Mouse (Mus musculus): ENCODE results near the gene Col18a1. TPM values are rescaled to one million over a fixed set of nuclear protein-coding genes. Genes with fewer than 3 reads are reported as not detected.
"Not testable (repeated sequence)": the region's sequence is repeated elsewhere in the genome, so short reads cannot be mapped to it uniquely, and the experiment has no call there.

Col18a1 gene
- polyA plus RNA-seq, 1 experiment, result 3.4 TPM

DNA sequence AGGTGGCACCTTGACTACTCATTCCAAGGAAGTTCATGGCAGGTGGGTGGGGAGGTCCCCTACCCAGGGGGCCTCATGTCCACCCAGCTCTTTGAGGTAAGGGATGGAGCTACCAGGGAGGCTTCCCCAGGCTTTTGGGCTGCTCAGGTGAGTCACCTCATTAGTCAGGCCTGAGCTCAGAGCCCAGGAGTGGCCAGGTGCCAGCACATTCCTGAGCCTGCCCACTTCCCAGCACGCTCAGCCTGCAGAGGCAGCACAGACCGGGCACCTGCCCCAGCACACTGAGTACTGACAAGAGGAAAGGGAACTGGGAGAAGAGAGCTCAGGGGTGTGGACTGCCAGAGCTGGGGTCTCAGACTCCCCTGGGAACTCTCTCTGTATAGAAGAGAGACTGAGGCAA is 24.0 kb downstream of the Col18a1 start:
- 76% methylated on average over 2 of the region's 2 CpGs for WGBS
- TF ChIP-seq POLR2A (IDR thresholded peaks at IDR 0.05; ENCODE audit: borderline replicate concordance, control insufficient read depth, low read depth, low read length) (no peak), CTCF (IDR thresholded peaks at IDR 0.05; ENCODE audit: control insufficient read depth, insufficient read depth, low read length) (no peak)

GRCm38 (mm10) chr10:77138304-77138703 is 28.0 kb downstream of the Col18a1 start:
- no peak for TF ChIP-seq POLR2A (IDR thresholded peaks at IDR 0.05; ENCODE audit: borderline replicate concordance, control insufficient read depth, low read depth, low read length)
- TF ChIP-seq CTCF (IDR thresholded peaks at IDR 0.05; ENCODE audit: control insufficient read depth, insufficient read depth, low read length), result no peak
- no peak overlapping the region for H3K4me3 ChIP-seq (replicated peaks; ENCODE audit: control insufficient read depth, low read depth, low read length)
- no peaks in the 10 kb centered on the region for H3K4me1 ChIP-seq (ENCODE audit: control insufficient read depth, insufficient read depth, low read length)
- no peak overlapping the region for H3K27ac ChIP-seq (ENCODE audit: control insufficient read depth, insufficient read depth, low read depth, low read length, poor library complexity)

More for the DNA sequence above, 24.0 kb downstream of the Col18a1 start:
- Histone ChIP-seq H3K4me1 (ENCODE audit: control insufficient read depth, insufficient read depth, low read length) (no peaks in the 10 kb centered on the region), H3K27ac (ENCODE audit: control insufficient read depth, insufficient read depth, low read depth, low read length, poor library complexity) (no peak overlapping the region; the same call in 1 of the 2 replicates), H3K4me3 (replicated peaks; ENCODE audit: control insufficient read depth, low read depth, low read length) (no peak overlapping the region)

- WGBS, result 74% methylated on average over 6 of the region's 6 CpGs
- no peak overlapping the region for H3K27ac ChIP-seq (ENCODE audit: control insufficient read depth, insufficient read depth, low read depth, low read length, poor library complexity)
- H3K4me3 ChIP-seq (replicated peaks; ENCODE audit: control insufficient read depth, low read depth, low read length), result no peak overlapping the region
- H3K4me1 ChIP-seq (ENCODE audit: control insufficient read depth, insufficient read depth, low read length), result no peaks in the 10 kb centered on the region
- no peak for TF ChIP-seq CTCF (IDR thresholded peaks at IDR 0.05; ENCODE audit: control insufficient read depth, insufficient read depth, low read length)
- no peak for TF ChIP-seq POLR2A (IDR thresholded peaks at IDR 0.05; ENCODE audit: borderline replicate concordance, control insufficient read depth, low read depth, low read length)
Measured at GRCm38 (mm10) chr10:77136205-77136604, 30.1 kb downstream of the Col18a1 start.

- no peak overlapping the region for H3K27ac ChIP-seq (ENCODE audit: control insufficient read depth, insufficient read depth, low read depth, low read length, poor library complexity)
- WGBS, result 96% methylated on average over 5 of the region's 5 CpGs
- no peak overlapping the region for H3K4me3 ChIP-seq (replicated peaks; ENCODE audit: control insufficient read depth, low read depth, low read length)
- no peak for TF ChIP-seq CTCF (IDR thresholded peaks at IDR 0.05; ENCODE audit: control insufficient read depth, insufficient read depth, low read length)
- no peak for TF ChIP-seq POLR2A (IDR thresholded peaks at IDR 0.05; ENCODE audit: borderline replicate concordance, control insufficient read depth, low read depth, low read length)
- no peaks in the 10 kb centered on the region for H3K4me1 ChIP-seq (ENCODE audit: control insufficient read depth, insufficient read depth, low read length)
Measured at GRCm38 (mm10) chr10:77135274-77135829, 31.0 kb downstream of the Col18a1 start.

- not testable (repeated sequence) for H3K27ac ChIP-seq (ENCODE audit: control insufficient read depth, insufficient read depth, low read depth, low read length, poor library complexity); H3K4me3 ChIP-seq (replicated peaks; ENCODE audit: control insufficient read depth, low read depth, low read length); H3K4me1 ChIP-seq (ENCODE audit: control insufficient read depth, insufficient read depth, low read length)
- 61% methylated on average over 6 of the region's 6 CpGs for WGBS
Measured at GRCm38 (mm10) chr10:77134807-77135152, 31.6 kb downstream of the Col18a1 start.

- Histone ChIP-seq H3K27ac (ENCODE audit: control insufficient read depth, insufficient read depth, low read depth, low read length, poor library complexity) (no peak overlapping the region; the same call in 1 of the 2 replicates), H3K4me3 (replicated peaks; ENCODE audit: control insufficient read depth, low read depth, low read length) (no peak overlapping the region), H3K4me1 (ENCODE audit: control insufficient read depth, insufficient read depth, low read length) (no peaks in the 10 kb centered on the region)
- TF ChIP-seq POLR2A (IDR thresholded peaks at IDR 0.05; ENCODE audit: borderline replicate concordance, control insufficient read depth, low read depth, low read length) (no peak), CTCF (IDR thresholded peaks at IDR 0.05; ENCODE audit: control insufficient read depth, insufficient read depth, low read length) (no peak)
- WGBS, result 56% methylated on average over 13 of the region's 13 CpGs
Measured at GRCm38 (mm10) chr10:77133951-77134806, 32.2 kb downstream of the Col18a1 start.

DNA sequence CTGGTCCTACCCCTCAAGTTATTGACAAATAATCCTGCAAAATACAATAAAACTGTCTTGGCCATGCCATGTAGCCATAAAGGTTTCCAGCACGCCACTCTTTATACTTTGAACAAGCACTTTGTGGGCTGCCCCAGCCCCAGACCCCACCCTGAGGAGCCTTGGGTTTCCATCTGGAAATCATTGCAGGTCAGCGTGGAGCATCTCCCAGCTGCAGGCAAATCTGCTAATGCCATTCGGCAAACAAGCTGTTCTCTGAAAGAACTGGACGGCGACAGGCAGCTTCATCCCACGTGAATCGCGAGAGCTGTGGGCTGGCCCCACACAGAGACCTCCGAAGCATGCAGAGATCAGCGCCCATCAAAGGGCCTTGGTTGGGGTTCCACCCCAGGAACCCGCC is 34.2 kb downstream of the Col18a1 start:
- Histone ChIP-seq H3K4me3 (replicated peaks; ENCODE audit: control insufficient read depth, low read depth, low read length) (no peak overlapping the region), H3K4me1 (ENCODE audit: control insufficient read depth, insufficient read depth, low read length) (no peaks in the 10 kb centered on the region), H3K27ac (ENCODE audit: control insufficient read depth, insufficient read depth, low read depth, low read length, poor library complexity) (no peak overlapping the region)
- TF ChIP-seq CTCF (IDR thresholded peaks at IDR 0.05; ENCODE audit: control insufficient read depth, insufficient read depth, low read length) (no peak), POLR2A (IDR thresholded peaks at IDR 0.05; ENCODE audit: borderline replicate concordance, control insufficient read depth, low read depth, low read length) (no peak)
- WGBS, result 92% methylated on average over 11 of the region's 11 CpGs

GRCm38 (mm10) chr10:77131536-77131935 is 34.8 kb downstream of the Col18a1 start:
- Histone ChIP-seq H3K27ac (ENCODE audit: control insufficient read depth, insufficient read depth, low read depth, low read length, poor library complexity) (no peak overlapping the region), H3K4me3 (replicated peaks; ENCODE audit: control insufficient read depth, low read depth, low read length) (no peak overlapping the region), H3K4me1 (ENCODE audit: control insufficient read depth, insufficient read depth, low read length) (no peaks in the 10 kb centered on the region)
- TF ChIP-seq CTCF (IDR thresholded peaks at IDR 0.05; ENCODE audit: control insufficient read depth, insufficient read depth, low read length) (no peak), POLR2A (IDR thresholded peaks at IDR 0.05; ENCODE audit: borderline replicate concordance, control insufficient read depth, low read depth, low read length) (no peak)
- WGBS, result 83% methylated on average over 6 of the region's 6 CpGs

Measured in bone marrow, adult 2 months (tissue).